Comparison of ENCODE assay signal across 9 mouse cellular contexts in genomic region chr1:74249331-74249980, GRCm38 (mm10). TPM values are rescaled to one million over a fixed set of nuclear protein-coding genes. Genes with fewer than 3 reads are reported as not detected.
DNase-seq lines count a peak whose midpoint lies in the region; ATAC-seq and TF ChIP-seq lines count a peak whose summit lies in the region.
"Had no signal": no experiment of that assay in that cellular context is flagged by ENCODE, and none has a peak within 500 bp of the region (broad histone marks: within the 10 kb centered on the region; RNA-seq: fewer than 3 reads in every experiment).

No protein-coding gene starts in this region.

- H3K9ac ChIP-seq in heart, postnatal 0 days (replicated peaks; ENCODE audit: low read depth, low read length): no peak overlapping the region
- H3K9ac ChIP-seq in liver, embryonic 11.5 days (ENCODE audit: low read depth, low read length): no peak overlapping the region
- H3K9ac ChIP-seq: midbrain, embryonic 15.5 days had no signal

- H3K4me3 ChIP-seq in heart, postnatal 0 days (ENCODE audit: low read depth, low read length): no peak overlapping the region
- no peak overlapping the region for H3K4me3 ChIP-seq in liver, embryonic 11.5 days (ENCODE audit: low read depth, low read length)
- H3K4me3 ChIP-seq: midbrain, embryonic 15.5 days had no signal

- peaks cover 50% of the 10 kb centered on the region for H3K36me3 ChIP-seq in heart, postnatal 0 days (replicated peaks; ENCODE audit: control insufficient read depth, insufficient read depth, low read length)
- H3K36me3 ChIP-seq in liver, embryonic 11.5 days (ENCODE audit: control insufficient read depth, insufficient read depth, low read length): peaks cover 28% of the 10 kb centered on the region

- peak overlapping the region; percentile 87 for H3K27ac ChIP-seq in heart, postnatal 0 days (ENCODE audit: low read depth)
- H3K27ac ChIP-seq in liver, embryonic 11.5 days (ENCODE audit: low read depth, low read length): peak overlapping the region; percentile 81
- H3K27ac ChIP-seq: midbrain, embryonic 15.5 days had no signal

- 48% methylated on average over 5 of the region's 5 CpGs for WGBS in heart, postnatal 0 days
- WGBS in liver, embryonic 11.5 days: 61% methylated on average over 5 of the region's 5 CpGs

- TF ChIP-seq EP300 in heart, postnatal 0 days (IDR thresholded peaks at IDR 0.05; ENCODE audit: low read depth): no peak

- peak overlapping the region; percentile 10; the same call in 1 of the 2 replicates for H3K4me2 ChIP-seq in heart, postnatal 0 days (ENCODE audit: low read depth, low read length)
- H3K4me2 ChIP-seq in liver, embryonic 11.5 days: peak overlapping the region; percentile 37
- H3K4me2 ChIP-seq: midbrain, embryonic 15.5 days had no signal

- DNase-seq in thymus, postnatal 36 days: peak; percentile 17 to 39
- DNase-seq in thymus, postnatal 0 days (ENCODE audit: low spot score): no peak
- no peak for DNase-seq in heart, postnatal 0 days (ENCODE audit: low spot score)
- DNase-seq in liver, embryonic 11.5 days (ENCODE audit: low spot score): no peak
- peak; percentile 70 for DNase-seq in yolk sac, embryonic 10.5 days (ENCODE audit: low spot score)

- peak; percentile 33; the same call in 1 of the 2 replicates for ATAC-seq in heart, postnatal 0 days (ENCODE audit: insufficient read depth, low read depth)
- no peak for ATAC-seq in liver, embryonic 11.5 days (replicated peaks; ENCODE audit: low FRiP score)
- ATAC-seq in frontal cortex, adult (ENCODE audit: low TSS enrichment): no peak
- ATAC-seq in granulocyte monocyte progenitor cell, adult 5-6 weeks (replicated peaks; ENCODE audit: poor library complexity, severe bottlenecking): no peak
- ATAC-seq in erythroblast, adult 5-6 weeks (replicated peaks; ENCODE audit: low FRiP score, poor library complexity, severe bottlenecking): no peak
- ATAC-seq: midbrain, embryonic 15.5 days had no signal

- H3K27me3 ChIP-seq in heart, postnatal 0 days (ENCODE audit: control insufficient read depth, insufficient read depth, low read length): no peaks in the 10 kb centered on the region
- no peaks in the 10 kb centered on the region for H3K27me3 ChIP-seq in liver, embryonic 11.5 days (replicated peaks; ENCODE audit: control insufficient read depth, insufficient read depth, low read length)
- H3K27me3 ChIP-seq: midbrain, embryonic 15.5 days had no signal

- TF ChIP-seq CTCF in heart, postnatal 0 days (IDR thresholded peaks at IDR 0.05; ENCODE audit: low read depth): no peak

- peaks cover 36% of the 10 kb centered on the region for H3K4me1 ChIP-seq in heart, postnatal 0 days (ENCODE audit: control insufficient read depth, insufficient read depth)
- H3K4me1 ChIP-seq in liver, embryonic 11.5 days (replicated peaks; ENCODE audit: control insufficient read depth, insufficient read depth, low read length): peaks cover 14% of the 10 kb centered on the region
- H3K4me1 ChIP-seq: midbrain, embryonic 15.5 days had no signal

- no peaks in the 10 kb centered on the region for H3K9me3 ChIP-seq in heart, postnatal 0 days (replicated peaks; ENCODE audit: control insufficient read depth, low read length)
- no peaks in the 10 kb centered on the region for H3K9me3 ChIP-seq in liver, embryonic 11.5 days (ENCODE audit: control insufficient read depth, low read length)
- H3K9me3 ChIP-seq: midbrain, embryonic 15.5 days had no signal

RNA-seq across cellular contexts. Expression of gene Arpc2, which starts 13.6 kb away (rescaled TPM):
- polyA plus RNA-seq in thymus, postnatal 0 days (2015; fragmentation: Nextera tagmentation; extraction: Ambion mirVana): 648 and 659 TPM in 2 replicates
- total RNA-seq in heart, postnatal 0 days (2014; rRNA removed; ENCODE audit: low replicate concordance): 149 and 180 TPM in 2 replicates
- polyA plus RNA-seq in heart, postnatal 0 days (2015; fragmentation: Nextera tagmentation; extraction: Ambion mirVana): 374 and 375 TPM in 2 replicates
- 375 and 384 TPM in 2 replicates for polyA plus RNA-seq in liver, embryonic 11.5 days (2014; fragmentation: Nextera tagmentation; extraction: Ambion mirVana)
- 573 and 588 TPM in 2 replicates for total RNA-seq in granulocyte monocyte progenitor cell, adult 5-6 weeks (2014; fragmentation: Nextera tagmentation)
- total RNA-seq in granulocyte monocyte progenitor cell, adult 5-6 weeks (2017): 434 and 584 TPM in 2 replicates
- 283 and 297 TPM in 2 replicates for total RNA-seq in erythroblast, adult 5-6 weeks (2015; ENCODE audit: low replicate concordance)
- total RNA-seq in erythroblast, adult 5-6 weeks (2017; ENCODE audit: low replicate concordance): 147 and 152 TPM in 2 replicates

RNA-seq across cellular contexts. Expression of gene Gpbar1, which starts 28.9 kb away (rescaled TPM):
- polyA plus RNA-seq in thymus, postnatal 0 days (2015; fragmentation: Nextera tagmentation; extraction: Ambion mirVana): 0.35 and 0.92 TPM in 2 replicates
- total RNA-seq in heart, postnatal 0 days (2014; rRNA removed; ENCODE audit: low replicate concordance): 0.27 TPM in 1 of 2 replicates, not detected in the other
- 0.22 and 0.33 TPM in 2 replicates for polyA plus RNA-seq in heart, postnatal 0 days (2015; fragmentation: Nextera tagmentation; extraction: Ambion mirVana)
- 2.8 and 3.2 TPM in 2 replicates for polyA plus RNA-seq in liver, embryonic 11.5 days (2014; fragmentation: Nextera tagmentation; extraction: Ambion mirVana)
- not detected in 2 replicates for total RNA-seq in granulocyte monocyte progenitor cell, adult 5-6 weeks (2014; fragmentation: Nextera tagmentation)
- total RNA-seq in granulocyte monocyte progenitor cell, adult 5-6 weeks (2017): not detected in 2 replicates
- total RNA-seq in erythroblast, adult 5-6 weeks (2015; ENCODE audit: low replicate concordance): not detected in 2 replicates
- total RNA-seq in erythroblast, adult 5-6 weeks (2017; ENCODE audit: low replicate concordance): not detected in 2 replicates

RNA-seq across cellular contexts. Expression of gene Aamp, which starts 35.1 kb away (rescaled TPM):
- 195 and 200 TPM in 2 replicates for polyA plus RNA-seq in thymus, postnatal 0 days (2015; fragmentation: Nextera tagmentation; extraction: Ambion mirVana)
- total RNA-seq in heart, postnatal 0 days (2014; rRNA removed; ENCODE audit: low replicate concordance): 125 and 146 TPM in 2 replicates
- polyA plus RNA-seq in heart, postnatal 0 days (2015; fragmentation: Nextera tagmentation; extraction: Ambion mirVana): 162 and 165 TPM in 2 replicates
- polyA plus RNA-seq in liver, embryonic 11.5 days (2014; fragmentation: Nextera tagmentation; extraction: Ambion mirVana): 190 and 193 TPM in 2 replicates
- 100 and 106 TPM in 2 replicates for total RNA-seq in granulocyte monocyte progenitor cell, adult 5-6 weeks (2014; fragmentation: Nextera tagmentation)
- 98.8 and 140 TPM in 2 replicates for total RNA-seq in granulocyte monocyte progenitor cell, adult 5-6 weeks (2017)
- 4.6 and 10.4 TPM in 2 replicates for total RNA-seq in erythroblast, adult 5-6 weeks (2015; ENCODE audit: low replicate concordance)
- total RNA-seq in erythroblast, adult 5-6 weeks (2017; ENCODE audit: low replicate concordance): 15.3 and 27.6 TPM in 2 replicates

RNA-seq across cellular contexts. Expression of gene Pnkd, which starts 35.3 kb away (rescaled TPM):
- polyA plus RNA-seq in thymus, postnatal 0 days (2015; fragmentation: Nextera tagmentation; extraction: Ambion mirVana): 84.9 and 93.3 TPM in 2 replicates
- total RNA-seq in heart, postnatal 0 days (2014; rRNA removed; ENCODE audit: low replicate concordance): 221 and 310 TPM in 2 replicates
- 345 and 362 TPM in 2 replicates for polyA plus RNA-seq in heart, postnatal 0 days (2015; fragmentation: Nextera tagmentation; extraction: Ambion mirVana)
- 79.7 and 84.3 TPM in 2 replicates for polyA plus RNA-seq in liver, embryonic 11.5 days (2014; fragmentation: Nextera tagmentation; extraction: Ambion mirVana)
- 28.7 and 49.8 TPM in 2 replicates for total RNA-seq in granulocyte monocyte progenitor cell, adult 5-6 weeks (2014; fragmentation: Nextera tagmentation)
- total RNA-seq in granulocyte monocyte progenitor cell, adult 5-6 weeks (2017): 9.0 and 14.1 TPM in 2 replicates
- 7.1 and 17.7 TPM in 2 replicates for total RNA-seq in erythroblast, adult 5-6 weeks (2015; ENCODE audit: low replicate concordance)
- total RNA-seq in erythroblast, adult 5-6 weeks (2017; ENCODE audit: low replicate concordance): 2.4 TPM in 1 of 2 replicates, not detected in the other

RNA-seq across cellular contexts. Expression of gene Cxcr1, which starts 55.0 kb away (rescaled TPM):
- not detected in 2 replicates for polyA plus RNA-seq in thymus, postnatal 0 days (2015; fragmentation: Nextera tagmentation; extraction: Ambion mirVana)
- total RNA-seq in heart, postnatal 0 days (2014; rRNA removed; ENCODE audit: low replicate concordance): not detected in 2 replicates
- not detected in 2 replicates for polyA plus RNA-seq in heart, postnatal 0 days (2015; fragmentation: Nextera tagmentation; extraction: Ambion mirVana)
- not detected in 2 replicates for polyA plus RNA-seq in liver, embryonic 11.5 days (2014; fragmentation: Nextera tagmentation; extraction: Ambion mirVana)
- not detected in 2 replicates for total RNA-seq in granulocyte monocyte progenitor cell, adult 5-6 weeks (2014; fragmentation: Nextera tagmentation)
- total RNA-seq in granulocyte monocyte progenitor cell, adult 5-6 weeks (2017): not detected in 2 replicates
- total RNA-seq in erythroblast, adult 5-6 weeks (2015; ENCODE audit: low replicate concordance): not detected in 2 replicates
- total RNA-seq in erythroblast, adult 5-6 weeks (2017; ENCODE audit: low replicate concordance): not detected in 2 replicates
- polyA plus RNA-seq: midbrain, embryonic 15.5 days had no signal

Comparison
In these comparisons a context has a peak if more than half of its experiments do, and no peak if none do; other contexts are left out.
1. DNase-seq: peak in thymus, postnatal 36 days (2 of 2) and yolk sac, embryonic 10.5 days (single experiment); none in thymus, postnatal 0 days (single experiment), heart, postnatal 0 days (single experiment) and liver, embryonic 11.5 days (single experiment).